Mouse (Mus musculus) brain, embryonic 18.5 days (tissue): ENCODE measurements around the gene Prss57.
"Not testable (repeated sequence)": the region's sequence is repeated elsewhere in the genome, so short reads cannot be mapped to it uniquely, and the experiment has no call there.

Experiments used
- DNase-seq: peaks from one replicate; pipeline ENCODE4 v3.0.0-alpha.2; 2012; ENCODE audit warnings: low read depth, low spot score

The Prss57 gene

DNA sequence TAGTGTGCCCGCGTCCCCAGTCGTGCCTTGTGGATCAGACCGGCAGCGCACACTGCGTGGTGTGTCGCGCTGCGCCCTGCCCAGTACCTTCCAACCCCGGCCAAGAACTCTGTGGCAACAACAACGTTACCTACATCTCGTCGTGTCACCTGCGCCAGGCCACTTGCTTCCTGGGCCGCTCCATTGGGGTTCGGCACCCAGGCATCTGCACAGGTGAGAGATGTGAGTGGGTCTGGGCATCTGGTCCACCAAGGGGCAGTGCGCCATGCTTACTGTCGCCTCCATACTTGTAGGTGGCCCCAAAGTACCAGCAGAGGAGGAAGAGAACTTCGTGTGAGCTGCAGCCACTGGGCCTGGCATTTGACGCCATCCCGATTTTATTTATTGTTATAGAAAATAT lies 9.6 kb downstream of the Prss57 start:
- DNase-seq = no peak

DNA sequence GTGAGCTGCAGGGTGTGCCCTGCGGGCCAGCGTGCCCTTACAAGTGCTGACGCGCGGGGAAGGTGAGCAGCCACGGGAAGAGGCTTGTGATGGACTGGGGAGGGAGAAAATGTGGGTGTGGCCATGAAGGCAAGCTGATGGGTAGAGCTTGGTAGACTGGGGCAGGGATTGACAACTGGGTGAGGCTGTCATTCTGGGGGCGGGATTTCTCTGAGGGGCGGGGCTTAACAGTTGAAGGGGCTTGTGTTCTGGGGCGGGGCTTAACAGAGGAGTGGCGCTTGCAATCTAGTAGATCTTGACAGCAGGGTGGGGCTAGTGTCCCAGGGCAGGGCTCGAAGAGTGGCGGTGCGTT lies 10.1 kb downstream of the Prss57 start:
- DNase-seq = peak; percentile 62

DNA sequence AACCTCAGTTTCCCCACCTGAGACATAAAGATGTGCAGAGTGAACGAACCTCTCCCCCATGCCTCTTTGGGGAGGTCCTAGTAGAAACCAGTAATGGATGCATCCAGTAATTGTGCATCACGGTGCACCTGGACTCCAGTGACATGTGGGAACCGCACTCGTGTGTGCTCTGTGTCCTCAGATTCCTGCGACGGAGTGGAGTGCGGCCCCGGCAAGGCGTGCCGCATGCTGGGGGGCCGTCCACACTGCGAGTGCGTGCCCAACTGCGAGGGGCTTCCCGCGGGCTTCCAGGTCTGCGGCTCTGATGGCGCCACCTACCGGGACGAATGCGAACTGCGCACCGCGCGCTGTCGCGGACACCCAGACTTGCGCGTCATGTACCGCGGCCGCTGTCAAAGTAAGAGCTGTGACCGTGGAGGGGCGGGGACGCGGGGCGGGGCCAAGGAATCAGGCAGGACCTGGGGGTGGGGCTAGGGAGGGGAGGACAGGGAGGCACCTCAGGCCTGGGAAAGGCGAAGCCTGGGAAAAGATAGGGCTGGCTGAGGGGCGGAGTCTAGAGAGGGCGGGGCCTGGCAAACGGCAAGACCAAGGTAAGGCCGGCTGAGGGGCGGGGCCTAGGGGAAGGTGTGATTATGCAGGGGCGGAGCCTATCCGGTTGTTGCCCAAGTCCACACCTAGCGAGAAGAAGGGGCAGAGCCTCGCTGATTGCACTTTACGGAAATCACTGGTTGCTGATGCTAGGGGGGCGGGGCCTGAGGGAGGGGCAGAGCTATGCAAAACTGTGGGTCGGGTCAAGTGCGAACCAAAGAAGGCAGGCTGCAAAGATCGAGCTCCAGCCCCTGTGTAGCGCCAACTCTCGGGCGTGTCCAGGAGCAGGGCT lies 10.7 kb downstream of the Prss57 start:
- DNase-seq = peak; percentile 90

DNA sequence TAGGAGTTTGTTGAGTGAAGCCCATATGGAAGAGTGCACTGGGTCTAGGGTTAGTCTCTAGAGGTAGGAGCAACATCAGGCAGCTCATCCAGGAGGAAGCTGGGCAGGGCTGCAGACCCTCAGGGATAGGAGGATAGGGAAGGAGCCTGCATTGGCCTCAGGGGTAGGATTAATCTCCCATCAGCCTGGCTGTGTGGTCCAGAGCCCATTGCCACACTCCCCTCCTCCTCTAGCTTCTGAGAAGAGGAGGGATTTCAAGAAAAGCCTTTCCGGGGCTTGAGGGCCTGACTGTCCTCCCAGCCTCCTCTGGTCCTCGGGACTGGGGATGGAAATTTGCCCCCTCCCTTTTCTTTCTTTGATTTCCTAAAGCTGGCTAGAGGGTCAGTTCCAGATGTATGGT lies 11.6 kb downstream of the Prss57 start:
- no peak for DNase-seq

DNA sequence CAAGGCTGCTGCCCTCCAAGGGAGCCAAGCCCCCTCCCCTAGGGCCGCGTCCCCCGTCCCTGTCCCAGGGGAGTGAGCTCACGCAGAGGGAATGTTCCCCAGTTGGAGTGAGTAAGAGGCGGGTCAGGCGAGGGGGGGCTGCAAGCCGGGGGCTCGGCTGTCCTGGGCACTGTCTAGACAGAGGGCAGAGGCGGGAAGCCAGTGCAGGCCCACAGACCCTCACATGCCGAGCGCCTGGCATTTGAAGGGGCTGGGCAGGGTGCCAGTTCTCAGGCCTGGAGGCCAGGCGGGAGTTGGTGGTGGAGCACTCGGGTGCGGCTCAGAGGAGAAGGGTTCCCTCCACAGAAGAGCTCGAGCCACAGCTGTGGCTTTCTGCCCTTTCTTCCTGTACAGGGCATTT lies 12.8 kb downstream of the Prss57 start:
- DNase-seq = no peak

DNA sequence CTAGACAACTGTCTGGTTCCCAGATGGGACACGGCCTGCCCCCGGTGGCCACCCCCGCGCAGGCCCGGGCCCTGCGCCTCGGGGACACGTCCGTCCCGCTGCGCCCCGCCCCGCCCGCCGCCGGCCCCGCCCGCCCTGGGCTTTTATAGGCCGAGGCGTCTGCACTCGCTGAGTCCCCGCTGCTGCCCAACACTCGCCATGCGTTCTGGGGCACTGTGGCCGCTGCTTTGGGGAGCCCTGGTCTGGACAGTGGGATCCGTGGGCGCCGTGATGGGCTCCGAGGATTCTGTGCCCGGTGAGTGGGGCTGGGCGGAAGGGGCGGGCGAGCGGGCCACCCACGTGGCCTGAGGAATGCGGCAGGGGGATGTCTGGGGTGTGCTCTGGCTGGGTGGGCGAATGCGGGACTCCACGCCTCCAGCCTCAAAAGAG lies 13.6 kb downstream of the Prss57 start, which contains the start of gene Fstl3:
Gene Fstl3 (plus strand): TSS at position 170 of the 429 bp plus-strand sequence.
- DNase-seq = no peak

DNA sequence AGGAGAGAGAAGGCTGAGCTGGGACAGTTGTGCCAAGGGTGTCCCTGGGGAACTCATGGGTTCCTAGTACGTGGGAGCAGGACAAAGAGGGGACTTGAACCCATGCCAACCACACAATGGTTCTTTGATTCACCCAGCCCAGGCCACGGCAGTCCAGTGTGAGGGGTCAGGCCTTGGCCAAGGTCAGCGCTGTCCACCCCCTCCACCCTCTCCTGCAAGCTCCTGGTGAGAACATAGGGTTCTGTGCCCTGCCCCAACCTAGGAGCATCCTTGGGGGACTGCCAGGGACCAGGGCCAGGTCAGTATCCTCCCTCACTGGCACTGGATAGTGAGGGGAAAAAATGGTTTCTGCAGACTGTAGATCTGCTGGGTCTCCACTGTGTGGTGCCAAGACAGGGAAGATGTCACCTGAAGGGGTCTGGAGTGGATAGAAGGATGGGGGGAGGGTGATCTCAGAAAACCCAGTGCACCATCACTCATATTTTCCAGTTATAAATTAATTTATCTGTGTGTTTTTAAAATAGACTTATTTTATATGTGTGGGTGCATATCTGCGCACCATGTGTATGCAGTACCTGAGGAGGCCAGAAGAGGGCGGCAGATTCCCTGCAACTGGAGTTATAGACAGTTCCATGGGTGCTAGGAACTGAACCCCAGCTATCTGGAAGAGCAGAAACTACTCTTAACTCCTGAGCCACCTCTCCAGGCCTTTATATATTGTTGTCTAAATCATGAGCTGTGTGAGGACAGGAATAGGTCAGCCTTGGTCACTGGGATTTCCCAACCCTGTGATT lies 16.1 kb downstream of the Prss57 start:
- no peak for DNase-seq

DNA sequence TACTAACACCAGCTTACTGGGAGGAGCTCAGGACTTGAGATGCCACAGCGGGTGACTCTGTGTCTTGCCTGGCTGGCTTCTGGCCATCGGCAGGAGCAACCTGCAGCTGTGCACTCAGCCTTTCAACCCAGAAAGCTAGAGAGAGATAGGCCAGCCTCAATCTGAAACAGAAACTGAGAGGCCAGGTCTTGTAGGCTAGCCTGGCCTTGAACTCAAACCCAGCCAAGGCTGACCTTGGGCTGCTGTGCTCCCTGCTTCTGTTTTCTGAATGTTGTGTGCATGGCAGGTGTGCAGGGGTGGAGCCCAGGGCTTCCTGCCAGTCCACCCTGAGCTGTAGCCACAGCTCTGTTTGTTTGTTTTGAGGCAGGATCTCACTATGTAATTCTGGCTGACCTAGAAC lies 17.6 kb downstream of the Prss57 start:
- no peak for DNase-seq

DNA sequence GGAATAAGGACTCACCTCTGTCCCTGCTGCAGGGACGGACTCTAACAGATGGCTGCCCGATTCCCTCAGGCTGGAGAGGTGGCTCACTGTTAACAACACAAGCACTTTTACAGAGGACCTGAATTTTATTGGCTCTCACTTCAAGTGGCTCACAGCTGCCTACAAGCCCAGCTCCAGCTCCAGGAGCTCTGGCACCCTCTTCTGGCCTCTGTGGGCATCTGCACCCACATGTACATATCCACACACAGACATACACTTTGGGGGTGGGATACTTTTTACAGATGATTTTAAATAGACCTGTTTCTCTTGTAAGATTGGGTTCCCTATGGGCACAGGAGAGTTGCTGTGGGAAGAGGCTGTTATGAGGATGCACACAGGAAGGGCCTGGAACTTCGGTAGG lies 18.4 kb downstream of the Prss57 start:
- DNase-seq = no peak

DNA sequence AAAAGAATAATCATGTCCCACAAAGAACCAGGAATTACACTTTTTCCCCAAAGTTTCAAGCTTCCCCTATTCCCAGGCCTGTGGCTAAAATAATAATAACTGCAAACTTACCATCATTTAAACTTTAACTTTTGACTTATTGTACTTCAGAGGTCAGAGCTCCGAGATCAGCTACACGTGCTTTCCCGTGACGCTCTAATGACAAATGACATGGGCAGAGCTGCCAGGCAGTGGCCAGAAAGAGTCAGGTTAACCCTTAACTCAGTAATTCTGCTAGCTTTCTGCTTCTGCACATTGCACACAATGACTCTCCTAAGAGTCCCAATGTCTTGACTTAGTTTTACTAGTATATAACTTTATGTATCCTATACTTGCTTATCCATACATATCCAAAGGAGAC lies 21.4 kb downstream of the Prss57 start:
- DNase-seq = no peak

DNA sequence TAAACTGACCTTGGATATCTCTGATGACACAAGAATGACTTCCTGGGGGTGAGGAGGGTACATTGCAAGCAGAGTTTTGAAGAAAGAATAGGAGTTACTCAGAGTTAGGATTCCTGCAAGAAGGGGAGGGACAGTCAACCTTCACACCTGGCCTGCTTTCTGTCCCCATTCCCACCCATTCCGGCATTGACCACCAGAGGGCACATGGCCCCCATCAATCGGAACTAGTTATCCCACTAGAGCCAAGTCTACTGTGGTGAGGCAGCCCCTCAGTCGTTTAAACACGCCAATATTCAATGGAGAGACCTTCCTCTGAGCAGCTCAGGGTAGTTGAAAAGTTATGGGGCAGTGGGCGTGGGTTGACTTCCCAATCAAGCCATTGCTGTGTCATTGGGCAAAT lies 22.4 kb downstream of the Prss57 start:
- no peak for DNase-seq

DNA sequence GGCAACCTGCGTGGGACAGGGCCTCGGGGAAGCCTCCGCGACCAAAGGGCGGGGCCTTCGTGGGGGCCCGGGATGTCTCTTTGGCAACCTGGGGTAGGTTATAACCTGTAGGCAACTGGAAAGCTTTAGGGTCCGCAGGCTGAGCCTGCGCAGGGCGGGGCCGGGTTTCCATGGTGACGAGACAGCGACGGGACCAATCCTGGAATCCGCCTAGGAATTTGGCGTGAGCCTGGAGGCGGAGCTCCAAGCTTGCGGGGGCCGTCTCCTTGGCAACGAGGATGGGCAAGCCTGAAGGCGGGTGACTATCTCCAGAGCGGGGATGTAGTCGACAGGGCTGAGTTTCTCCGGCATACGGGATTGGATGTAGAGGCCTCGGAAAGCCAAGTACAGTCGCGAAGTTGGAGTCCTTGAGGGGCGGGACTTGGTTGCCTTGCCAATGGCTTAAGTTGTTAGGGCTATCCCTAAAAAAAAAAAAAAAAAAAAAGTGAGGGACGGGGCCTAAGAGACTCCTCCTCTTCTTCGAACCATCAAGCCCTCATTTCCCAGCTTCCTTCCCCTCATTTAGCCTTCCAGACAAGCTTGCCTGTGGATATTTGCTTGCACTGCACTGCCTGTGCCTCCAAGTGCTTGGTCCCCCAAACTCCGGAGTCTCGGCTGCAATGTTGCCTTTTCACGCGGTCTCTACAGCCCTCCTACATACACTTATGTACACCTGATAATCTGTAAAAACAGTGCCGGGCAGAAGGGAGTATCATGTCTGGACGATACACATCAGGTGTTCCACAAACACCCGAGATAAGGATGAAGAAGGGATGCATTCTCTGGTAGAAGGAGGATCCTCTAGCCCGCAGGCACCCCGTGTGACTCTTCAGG lies 23.2 kb downstream of the Prss57 start:
- peak; percentile 90 for DNase-seq

DNA sequence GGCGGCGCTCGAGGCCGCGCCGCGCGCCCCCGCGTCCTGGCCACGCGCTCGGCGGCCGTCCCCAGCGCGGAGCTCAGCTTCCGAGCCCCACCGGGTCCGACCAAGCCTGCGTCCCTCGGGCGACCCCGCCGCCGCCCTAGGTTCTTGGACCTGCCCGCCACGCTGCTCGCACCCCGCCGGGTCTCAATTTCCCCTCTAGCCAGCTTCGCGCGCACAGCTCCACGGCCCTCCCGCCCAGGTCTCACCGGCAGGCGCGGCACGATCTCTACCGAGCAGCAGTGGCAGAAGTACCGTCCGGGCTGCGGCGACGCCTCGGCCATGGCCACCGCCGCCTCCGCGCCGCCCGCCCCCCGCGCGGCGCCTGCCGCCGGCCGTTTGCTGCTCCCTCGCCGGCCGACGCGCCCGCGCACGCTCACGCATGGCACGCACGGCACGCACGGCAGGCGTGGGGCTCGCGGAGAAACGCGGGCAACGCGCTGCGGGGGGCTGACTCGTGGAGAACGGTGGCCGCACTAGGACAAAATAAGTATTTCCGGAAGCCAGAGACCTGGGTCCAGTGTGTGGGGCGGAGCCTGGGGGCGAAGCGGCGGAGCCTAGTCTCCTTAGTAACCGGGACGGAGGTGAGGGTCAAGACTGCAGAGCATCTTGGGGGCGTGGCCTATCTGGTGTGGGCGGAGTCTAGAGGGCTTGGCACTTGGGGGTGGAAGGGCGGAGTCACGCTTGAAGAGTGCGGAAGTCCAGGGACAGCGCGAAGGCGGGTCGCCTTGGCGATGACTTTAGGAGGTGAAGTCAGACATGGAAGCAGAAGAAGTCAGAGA lies 24.0 kb downstream of the Prss57 start, which contains the start of gene Rnf126:
Gene Rnf126 (minus strand): TSS at position 445 of the 818 bp plus-strand sequence.
- DNase-seq = peak; percentile 91

DNA sequence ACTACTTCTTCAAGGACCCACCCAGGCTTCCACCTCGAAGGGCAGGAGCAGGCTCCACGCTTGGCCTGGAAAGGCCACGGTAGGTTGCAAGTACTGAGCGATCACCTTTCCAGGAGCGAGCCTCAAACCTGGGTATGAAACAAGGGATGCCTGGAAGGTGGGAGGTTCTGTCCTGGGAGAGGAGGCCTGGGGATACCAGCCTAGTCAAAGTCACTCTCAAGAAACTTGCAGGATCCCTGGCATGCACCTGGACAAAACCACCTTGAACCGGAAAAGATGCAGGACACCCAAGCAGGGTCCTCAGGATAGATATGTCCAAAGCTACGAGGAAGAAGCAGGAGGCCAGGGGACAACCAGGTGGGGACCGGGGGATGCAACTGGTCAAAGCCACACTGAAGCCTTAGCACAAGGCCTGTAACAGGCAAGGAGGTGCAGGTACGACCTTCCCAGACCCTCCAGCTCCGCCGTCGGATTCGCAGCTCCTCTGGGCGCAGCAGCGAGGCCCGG lies 24.7 kb downstream of the Prss57 start:
- no peak for DNase-seq

DNA sequence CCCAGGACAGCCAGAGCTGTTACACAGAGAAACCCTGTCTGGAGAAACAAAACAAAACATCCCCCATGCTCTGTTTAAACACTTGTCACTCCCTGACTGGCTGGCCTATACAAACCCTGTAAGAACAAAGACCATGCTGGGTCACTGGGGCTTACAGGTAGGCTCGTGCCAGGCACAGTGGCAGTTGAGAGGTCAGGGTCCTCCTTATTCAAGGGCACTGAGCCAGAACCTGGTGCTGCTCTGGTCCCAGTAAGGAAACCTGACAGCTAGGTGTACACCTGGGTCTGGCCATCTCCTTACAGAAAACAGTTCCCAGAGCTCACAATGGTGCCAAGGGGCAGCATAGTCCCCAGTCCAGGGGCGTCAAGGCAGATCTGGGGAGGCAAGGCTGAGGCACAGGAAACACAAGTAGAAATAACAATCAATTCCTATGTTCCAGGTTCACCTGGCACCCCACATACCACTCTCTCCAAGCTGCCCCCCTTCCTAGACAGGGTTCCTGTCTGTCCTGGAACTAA lies 25.5 kb downstream of the Prss57 start:
- DNase-seq = no peak

DNA sequence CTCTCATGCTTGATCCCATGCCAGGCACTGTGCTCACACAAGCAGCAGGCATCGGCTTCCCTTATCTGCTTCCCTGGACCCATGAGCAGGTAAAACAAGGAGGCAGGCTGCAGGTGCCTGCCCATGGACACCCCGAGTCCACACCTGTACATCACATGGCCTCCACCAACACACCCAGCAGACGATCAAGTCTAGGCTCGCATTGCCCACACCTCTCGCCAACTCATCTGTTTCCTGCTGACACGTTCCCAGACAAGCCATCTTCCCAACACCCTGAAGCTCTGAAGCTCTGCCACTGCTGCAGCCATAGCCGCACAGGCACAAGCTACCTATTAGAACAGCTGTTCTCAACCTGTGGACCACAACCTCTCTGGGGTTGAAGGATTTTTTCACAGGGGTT lies 26.5 kb downstream of the Prss57 start:
- no peak for DNase-seq

DNA sequence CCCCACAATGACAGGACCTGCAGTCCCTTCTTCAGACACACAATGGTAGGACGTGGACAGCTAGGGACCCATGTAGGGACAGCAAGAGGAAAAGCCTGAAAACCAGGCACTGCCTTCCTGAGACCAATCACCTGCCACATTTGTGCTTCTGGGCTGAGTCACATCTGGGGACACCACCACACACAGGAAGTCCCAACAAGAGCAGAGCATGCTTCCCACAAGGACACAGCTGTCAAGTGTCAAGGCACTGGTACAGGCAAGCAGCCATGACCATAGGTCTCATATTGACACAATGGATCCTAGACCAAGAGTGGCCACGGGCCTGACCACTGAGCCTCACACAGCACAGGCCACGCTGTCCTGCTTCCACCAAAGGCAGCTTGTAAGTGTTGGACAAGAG lies 27.9 kb downstream of the Prss57 start:
- DNase-seq = no peak

DNA sequence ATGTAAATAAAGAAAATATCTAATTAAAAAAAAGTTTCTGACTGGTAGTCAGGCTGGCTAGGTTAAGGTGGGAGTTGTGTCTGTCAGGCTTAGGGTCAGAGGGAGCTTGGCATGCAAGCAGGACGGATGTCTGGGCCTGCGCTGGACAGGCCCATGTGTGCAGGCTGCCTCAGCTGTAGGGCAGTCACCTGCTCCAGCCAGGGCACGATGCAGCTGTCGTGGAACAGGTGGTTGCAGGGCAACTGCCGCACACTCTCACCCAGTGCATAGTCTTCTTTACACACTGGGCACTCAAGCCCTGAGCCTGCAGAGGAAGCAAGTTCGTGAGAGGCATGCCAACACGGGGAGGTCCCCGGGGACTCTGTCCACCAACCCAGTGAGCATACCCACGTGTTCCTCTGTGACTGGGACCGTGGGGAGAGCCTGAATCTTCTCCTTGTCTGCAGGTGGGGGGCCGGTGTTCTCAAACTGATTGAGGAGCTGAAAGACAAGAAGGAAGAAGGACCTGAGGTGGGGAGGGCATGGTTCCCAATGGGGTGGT lies 30.1 kb downstream of the Prss57 start:
- DNase-seq = no peak

DNA sequence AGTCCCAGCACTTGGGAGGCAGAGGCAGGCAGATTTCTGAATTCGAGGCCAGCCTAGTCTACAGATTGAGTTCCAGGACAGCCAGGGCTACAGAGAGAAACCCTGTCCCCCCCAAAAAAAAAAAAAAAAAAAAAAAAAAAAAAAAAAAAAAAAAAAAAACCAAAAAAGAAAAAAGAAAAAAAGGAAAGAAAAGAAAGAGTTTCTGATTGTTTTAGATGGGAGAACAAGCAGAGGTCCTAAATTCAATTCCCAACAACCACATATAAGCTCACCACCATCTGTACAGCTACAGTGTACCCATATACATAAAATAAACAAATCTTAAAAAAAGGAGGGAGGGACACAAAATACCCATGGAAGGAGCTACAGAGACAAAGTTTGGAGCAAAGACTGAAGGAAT lies 31.1 kb downstream of the Prss57 start:
- DNase-seq = not testable (repeated sequence)

DNA sequence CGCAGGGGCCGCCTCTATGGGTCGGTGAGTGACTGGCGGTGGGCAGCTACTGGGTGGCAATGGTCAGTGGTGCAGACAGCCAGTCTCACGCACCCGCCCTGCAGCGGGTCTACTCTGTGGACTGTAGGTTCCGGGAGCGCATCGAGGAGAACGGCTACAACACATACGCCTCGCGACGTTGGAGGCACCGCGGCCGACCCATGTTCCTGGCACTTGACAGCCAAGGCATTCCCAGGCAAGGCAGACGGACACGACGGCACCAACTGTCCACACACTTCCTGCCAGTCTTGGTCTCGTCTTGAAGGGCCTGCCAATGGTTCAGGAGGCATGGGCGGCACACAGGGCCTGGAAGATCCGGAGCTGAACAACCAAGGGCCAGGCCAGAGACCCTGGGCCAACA lies 34.1 kb downstream of the Prss57 start:
- no peak for DNase-seq
